Mouse (Mus musculus) frontal cortex, postnatal 10 days (tissue): ENCODE results near the gene Lbr.
"Not testable (repeated sequence)": the region's sequence is repeated elsewhere in the genome, so short reads cannot be mapped to it uniquely, and the experiment has no call there.

Experiments
- DNase-seq, 2 experiments: peaks; one replicate each; pipeline ENCODE4 v3.0.0; 2022; ENCODE audit warnings: low spot score in 2 of 2, mixed read lengths in 1 of 2

The Lbr gene

GRCm38 (mm10) chr1:181852466-181852865 lies 9.6 kb upstream of the Lbr start:
- DNase-seq = no peak

GRCm38 (mm10) chr1:181851521-181852310 lies 8.9 kb upstream of the Lbr start:
- peak; percentile 42 to 48 for DNase-seq

GRCm38 (mm10) chr1:181850441-181850840 lies 7.6 kb upstream of the Lbr start:
- no peak for DNase-seq

GRCm38 (mm10) chr1:181848210-181848609 lies 5.4 kb upstream of the Lbr start:
- no peak for DNase-seq

- DNase-seq = no peak
Observed at GRCm38 (mm10) chr1:181847396-181847795, 4.5 kb upstream of the Lbr start.

GRCm38 (mm10) chr1:181845767-181846166 lies 2.9 kb upstream of the Lbr start:
- no peak for DNase-seq

- no peak for DNase-seq
Observed at GRCm38 (mm10) chr1:181844874-181845547, 2.2 kb upstream of the Lbr start.

GRCm38 (mm10) chr1:181841864-181842672 lies 778 bp downstream of the Lbr start:
- DNase-seq = peak; percentile 90 to 93

- DNase-seq = no peak
Observed at GRCm38 (mm10) chr1:181841396-181841795, 1.4 kb downstream of the Lbr start.

GRCm38 (mm10) chr1:181839746-181840366 lies 3.0 kb downstream of the Lbr start:
- DNase-seq = no peak

GRCm38 (mm10) chr1:181838111-181838510 lies 4.7 kb downstream of the Lbr start:
- DNase-seq = no peak

- no peak for DNase-seq
Observed at GRCm38 (mm10) chr1:181833143-181833542, 9.7 kb downstream of the Lbr start.

- no peak for DNase-seq
Observed at GRCm38 (mm10) chr1:181832720-181833119, 10.1 kb downstream of the Lbr start.

GRCm38 (mm10) chr1:181828365-181828764 lies 14.5 kb downstream of the Lbr start:
- no peak for DNase-seq

- no peak for DNase-seq
Observed at GRCm38 (mm10) chr1:181826716-181827115, 16.1 kb downstream of the Lbr start.

- DNase-seq = no peak
Observed at GRCm38 (mm10) chr1:181811481-181812223, 31.2 kb downstream of the Lbr start.

GRCm38 (mm10) chr1:181800667-181801066 lies 42.2 kb downstream of the Lbr start:
- DNase-seq = no peak

- no peak for DNase-seq
Observed at GRCm38 (mm10) chr1:181799911-181800310, 42.9 kb downstream of the Lbr start.

GRCm38 (mm10) chr1:181793541-181793940 lies 49.3 kb downstream of the Lbr start:
- no peak for DNase-seq

- no peak for DNase-seq
Observed at GRCm38 (mm10) chr1:181789952-181790351, 52.9 kb downstream of the Lbr start.

- not testable (repeated sequence) for DNase-seq
Observed at GRCm38 (mm10) chr1:181782600-181782999, 60.2 kb downstream of the Lbr start.
